Mouse (Mus musculus) small intestine, adult 2 months (tissue): ENCODE results near the gene Cryga.

Source experiments
- CTCF ChIP-seq: fragments of 200-500 bp; IDR thresholded peaks from 2 replicates; pipeline ENCODE4 v1.5.1; 2012; ENCODE audit warnings: low read depth, mild to moderate bottlenecking, control low read depth, inconsistent platforms, low read length, moderate library complexity, mixed read lengths; ENCODE audit not compliant: insufficient replicate concordance, insufficient read length; ENCODE audit errors: extremely low read depth
- POLR2A ChIP-seq: fragments of 200-500 bp; IDR thresholded peaks from 2 replicates; pipeline ENCODE4 v1.6.1; 2012; ENCODE audit warnings: low read depth, mild to moderate bottlenecking, control low read depth, inconsistent platforms, low read length, moderate library complexity

- TF ChIP-seq CTCF (no peak), POLR2A (no peak)
These were observed 4.6 kb upstream of the Cryga start for GRCm38 (mm10) chr1:65107654-65108279.
